Mouse (Mus musculus): Measurements from ENCODE around the gene Spata16. TPM values are rescaled to one million over a fixed set of nuclear protein-coding genes. Genes with fewer than 3 reads are reported as not detected.

Spata16 gene
- polyA plus RNA-seq, 1 experiment from 2014 or later: not detected

GRCm38 (mm10) chr3:26981979-26982623 is 344.7 kb downstream of the Spata16 start:
- Histone ChIP-seq H3K27ac (no peak overlapping the region), H3K27me3 (ENCODE audit: insufficient read depth, low read length) (no peaks in the 10 kb centered on the region), H3K4me1 (replicated peaks; ENCODE audit: insufficient read depth, low read length) (no peaks in the 10 kb centered on the region), H3K9ac (ENCODE audit: low read depth, low read length) (no peak overlapping the region), H3K4me3 (replicated peaks; ENCODE audit: low read depth, low read length) (no peak overlapping the region), H3K4me2 (ENCODE audit: low read length) (no peak overlapping the region), H3K36me3 (ENCODE audit: insufficient read depth, low read length) (no peaks in the 10 kb centered on the region), H3K9me3 (replicated peaks; ENCODE audit: low read length) (no peaks in the 10 kb centered on the region)
- ATAC-seq (replicated peaks; ENCODE audit: low FRiP score, low read depth) (no peak), DNase-seq (ENCODE audit: low spot score) (peak; percentile 9)
- WGBS: 43% methylated on average over 6 of the region's 6 CpGs
- TF ChIP-seq CTCF (IDR thresholded peaks at IDR 0.05; ENCODE audit: low read depth): no peak

GRCm38 (mm10) chr3:26983749-26984148 is 346.3 kb downstream of the Spata16 start:
- Histone ChIP-seq H3K4me3 (replicated peaks; ENCODE audit: low read depth, low read length) (no peak overlapping the region), H3K36me3 (ENCODE audit: insufficient read depth, low read length) (no peaks in the 10 kb centered on the region), H3K27ac (no peak overlapping the region), H3K27me3 (ENCODE audit: insufficient read depth, low read length) (no peaks in the 10 kb centered on the region), H3K4me2 (ENCODE audit: low read length) (no peak overlapping the region), H3K9ac (ENCODE audit: low read depth, low read length) (no peak overlapping the region), H3K9me3 (replicated peaks; ENCODE audit: low read length) (no peaks in the 10 kb centered on the region), H3K4me1 (replicated peaks; ENCODE audit: insufficient read depth, low read length) (no peaks in the 10 kb centered on the region)
- DNase-seq (ENCODE audit: low spot score): no peak
- no peak for TF ChIP-seq CTCF (IDR thresholded peaks at IDR 0.05; ENCODE audit: low read depth)
- WGBS: 64% methylated on average over 6 of the region's 6 CpGs
- no peak for ATAC-seq (replicated peaks; ENCODE audit: low FRiP score, low read depth)

- H3K36me3 ChIP-seq (ENCODE audit: insufficient read depth, low read length): no peaks in the 10 kb centered on the region
- no peak overlapping the region for H3K27ac ChIP-seq
- TF ChIP-seq CTCF (IDR thresholded peaks at IDR 0.05; ENCODE audit: low read depth): no peak
- H3K9ac ChIP-seq (ENCODE audit: low read depth, low read length): no peak overlapping the region
- ATAC-seq (replicated peaks; ENCODE audit: low FRiP score, low read depth): no peak
- no peak for DNase-seq (ENCODE audit: low spot score)
- no peaks in the 10 kb centered on the region for H3K4me1 ChIP-seq (replicated peaks; ENCODE audit: insufficient read depth, low read length)
- H3K4me3 ChIP-seq (replicated peaks; ENCODE audit: low read depth, low read length): no peak overlapping the region
- H3K27me3 ChIP-seq (ENCODE audit: insufficient read depth, low read length): no peaks in the 10 kb centered on the region
- no peaks in the 10 kb centered on the region for H3K9me3 ChIP-seq (replicated peaks; ENCODE audit: low read length)
- WGBS: 58% methylated on average over 1 of the region's 1 CpGs
- no peak overlapping the region for H3K4me2 ChIP-seq (ENCODE audit: low read length)
These were observed 369.4 kb downstream of the Spata16 start for GRCm38 (mm10) chr3:27006844-27007243.

- ATAC-seq (replicated peaks; ENCODE audit: low FRiP score, low read depth) (no peak), DNase-seq (ENCODE audit: low spot score) (no peak)
- Histone ChIP-seq H3K4me1 (replicated peaks; ENCODE audit: insufficient read depth, low read length) (no peaks in the 10 kb centered on the region), H3K27me3 (ENCODE audit: insufficient read depth, low read length) (no peaks in the 10 kb centered on the region), H3K9ac (ENCODE audit: low read depth, low read length) (no peak overlapping the region), H3K4me3 (replicated peaks; ENCODE audit: low read depth, low read length) (no peak overlapping the region), H3K27ac (no peak overlapping the region), H3K4me2 (ENCODE audit: low read length) (no peak overlapping the region), H3K9me3 (replicated peaks; ENCODE audit: low read length) (no peaks in the 10 kb centered on the region), H3K36me3 (ENCODE audit: insufficient read depth, low read length) (no peaks in the 10 kb centered on the region)
- no peak for TF ChIP-seq CTCF (IDR thresholded peaks at IDR 0.05; ENCODE audit: low read depth)
- WGBS: 84% methylated on average over 3 of the region's 3 CpGs
These were observed 390.5 kb downstream of the Spata16 start for GRCm38 (mm10) chr3:27027957-27028356.

- Histone ChIP-seq H3K9me3 (replicated peaks; ENCODE audit: low read length) (no peaks in the 10 kb centered on the region), H3K27ac (no peak overlapping the region), H3K9ac (ENCODE audit: low read depth, low read length) (no peak overlapping the region), H3K27me3 (ENCODE audit: insufficient read depth, low read length) (no peaks in the 10 kb centered on the region), H3K4me1 (replicated peaks; ENCODE audit: insufficient read depth, low read length) (no peaks in the 10 kb centered on the region), H3K4me2 (ENCODE audit: low read length) (no peak overlapping the region), H3K4me3 (replicated peaks; ENCODE audit: low read depth, low read length) (no peak overlapping the region), H3K36me3 (ENCODE audit: insufficient read depth, low read length) (no peaks in the 10 kb centered on the region)
- DNase-seq (ENCODE audit: low spot score): no peak
- no peak for TF ChIP-seq CTCF (IDR thresholded peaks at IDR 0.05; ENCODE audit: low read depth)
- ATAC-seq (replicated peaks; ENCODE audit: low FRiP score, low read depth): no peak
These were observed 391.1 kb downstream of the Spata16 start for GRCm38 (mm10) chr3:27028526-27028925.

GRCm38 (mm10) chr3:27030067-27030857 is 392.8 kb downstream of the Spata16 start:
- no peak for TF ChIP-seq CTCF (IDR thresholded peaks at IDR 0.05; ENCODE audit: low read depth)
- no peaks in the 10 kb centered on the region for H3K4me1 ChIP-seq (replicated peaks; ENCODE audit: insufficient read depth, low read length)
- ATAC-seq (replicated peaks; ENCODE audit: low FRiP score, low read depth) (no peak), DNase-seq (ENCODE audit: low spot score) (no peak)
- no peak overlapping the region for H3K9ac ChIP-seq (ENCODE audit: low read depth, low read length)
- no peaks in the 10 kb centered on the region for H3K36me3 ChIP-seq (ENCODE audit: insufficient read depth, low read length)
- H3K27ac ChIP-seq: no peak overlapping the region
- H3K9me3 ChIP-seq (replicated peaks; ENCODE audit: low read length): no peaks in the 10 kb centered on the region
- no peak overlapping the region for H3K4me2 ChIP-seq (ENCODE audit: low read length)
- H3K27me3 ChIP-seq (ENCODE audit: insufficient read depth, low read length): no peaks in the 10 kb centered on the region
- 78% methylated on average over 8 of the region's 8 CpGs for WGBS
- no peak overlapping the region for H3K4me3 ChIP-seq (replicated peaks; ENCODE audit: low read depth, low read length)

Small RNA genes within 50 kb of the gene (microRNA-seq; reads per million reads assigned to microRNA genes)
- gene Gm25773 (not detected), gene Gm44464 (not detected)
